Mouse (Mus musculus): ENCODE data around the gene Fbxo9. TPM values are rescaled to one million over a fixed set of nuclear protein-coding genes. Genes with fewer than 3 reads are reported as not detected.

The Fbxo9 gene
- total and polyA plus RNA-seq, 3 experiments = 14.3 to 24.2 (median 18.3) TPM

- Histone ChIP-seq H3K4me3 (replicated peaks in 1 of 3; ENCODE audit: low read depth in 2 of 3, low read length in 2 of 3, poor library complexity in 1 of 3) (no peak overlapping the region), H3K4me1 (ENCODE audit: control insufficient read depth in 1 of 2, insufficient read depth in 2 of 2) (peaks cover 0 to 20% of the 10 kb centered on the region in 2 experiments; a peak in 2 of 4 replicates), H3K4me2 (ENCODE audit: insufficient read depth, low read depth, poor library complexity, severe bottlenecking) (no peak overlapping the region), H3K36me3 (replicated peaks in 1 of 2; ENCODE audit: control insufficient read depth in 1 of 2, insufficient read depth in 1 of 2, low read length in 1 of 2) (peaks cover 0 to 8% of the 10 kb centered on the region in 2 experiments), H3K9ac (ENCODE audit: insufficient read depth, low read depth) (no peak overlapping the region), H3K27ac (ENCODE audit: insufficient read depth, low read depth) (no peak overlapping the region), H3K79me2 (replicated peaks; ENCODE audit: control insufficient read depth, extremely low read depth, insufficient read depth, poor library complexity, severe bottlenecking) (no peaks in the 10 kb centered on the region), H3K9me3 (replicated peaks; ENCODE audit: low read length) (no peaks in the 10 kb centered on the region), H3K27me3 (replicated peaks) (no peaks in the 10 kb centered on the region)
- DNase-seq (ENCODE audit: extremely low read depth) = no peak
- dilution Hi-C loops (cut with MboI; ENCODE audit: extremely low pct_ligation_motif_present, extremely low pct_unique_long_range_greater_than_20kb, low sequenced_read_pairs) = no loop called here
- TF ChIP-seq MAZ (IDR thresholded peaks at IDR 0.05; ENCODE audit: low read depth, low read length) (no peak), POLR2A (IDR thresholded peaks at IDR 0.05; ENCODE audit: low read depth, low read length) (no peak), CHD2 (IDR thresholded peaks at IDR 0.05; ENCODE audit: low read length) (no peak), ZKSCAN1 (IDR thresholded peaks at IDR 0.05; ENCODE audit: borderline replicate concordance, low read depth, low read length) (no peak), MXI1 (IDR thresholded peaks at IDR 0.05; ENCODE audit: low read depth, low read length) (no peak), PAX5 (IDR thresholded peaks at IDR 0.05; ENCODE audit: low read length) (no peak), SMC3 (IDR thresholded peaks at IDR 0.05; ENCODE audit: low read depth, low read length) (no peak), SIN3A (IDR thresholded peaks at IDR 0.05; ENCODE audit: low read length) (no peak), UBTF (IDR thresholded peaks at IDR 0.05; ENCODE audit: low read depth, low read length) (no peak), MAFK (IDR thresholded peaks at IDR 0.05; ENCODE audit: insufficient replicate concordance, low read length) (no peak), E2F4 (IDR thresholded peaks at IDR 0.05; ENCODE audit: insufficient replicate concordance, low read depth, low read length) (no peak), USF1 (IDR thresholded peaks at IDR 0.05; ENCODE audit: low read depth, low read length) (no peak), EP300 (IDR thresholded peaks at IDR 0.05; ENCODE audit: low read length) (no peak), CTCF (conservative IDR thresholded peaks at IDR 0.05 in 1 of 2, IDR thresholded peaks at IDR 0.05 in 1 of 2; ENCODE audit: low read depth in 2 of 2, low read length in 2 of 2) (no peak), JUN (IDR thresholded peaks at IDR 0.05; ENCODE audit: insufficient read depth, low read depth, low read length) (no peak), RAD21 (IDR thresholded peaks at IDR 0.05; ENCODE audit: low read depth, low read length) (no peak), KAT2A (IDR thresholded peaks at IDR 0.05; ENCODE audit: insufficient replicate concordance, low read length) (no peak)
- in situ Hi-C loops (cut with MboI; ENCODE audit: low pct_ligation_motif_present, low pct_unique_long_range_greater_than_20kb, low sequenced_read_pairs) = no loop called here
These were observed 13.1 kb upstream of the Fbxo9 start for GRCm38 (mm10) chr9:78121985-78122384.

GRCm38 (mm10) chr9:78121358-78121757 lies 12.5 kb upstream of the Fbxo9 start:
- no peak for DNase-seq (ENCODE audit: extremely low read depth)
- in situ Hi-C loops (cut with MboI; ENCODE audit: low pct_ligation_motif_present, low pct_unique_long_range_greater_than_20kb, low sequenced_read_pairs) (no loop called here), dilution Hi-C loops (cut with MboI; ENCODE audit: extremely low pct_ligation_motif_present, extremely low pct_unique_long_range_greater_than_20kb, low sequenced_read_pairs) (no loop called here)
- H3K4me1 ChIP-seq (ENCODE audit: control insufficient read depth in 1 of 2, insufficient read depth in 2 of 2) = peaks cover 0 to 20% of the 10 kb centered on the region in 2 experiments; a peak in 2 of 4 replicates
- H3K27me3 ChIP-seq (replicated peaks) = no peaks in the 10 kb centered on the region
- H3K79me2 ChIP-seq (replicated peaks; ENCODE audit: control insufficient read depth, extremely low read depth, insufficient read depth, poor library complexity, severe bottlenecking) = no peaks in the 10 kb centered on the region
- H3K9ac ChIP-seq (ENCODE audit: insufficient read depth, low read depth) = no peak overlapping the region
- no peak overlapping the region for H3K4me3 ChIP-seq (replicated peaks in 1 of 3; ENCODE audit: low read depth in 2 of 3, low read length in 2 of 3, poor library complexity in 1 of 3)
- H3K9me3 ChIP-seq (replicated peaks; ENCODE audit: low read length) = no peaks in the 10 kb centered on the region
- H3K27ac ChIP-seq (ENCODE audit: insufficient read depth, low read depth) = no peak overlapping the region
- H3K36me3 ChIP-seq (replicated peaks in 1 of 2; ENCODE audit: control insufficient read depth in 1 of 2, insufficient read depth in 1 of 2, low read length in 1 of 2) = peaks cover 0 to 11% of the 10 kb centered on the region in 2 experiments
- TF ChIP-seq USF1 (IDR thresholded peaks at IDR 0.05; ENCODE audit: low read depth, low read length) = no peak
- TF ChIP-seq MYC (IDR thresholded peaks at IDR 0.05; ENCODE audit: low read depth, low read length) = no peak
- TF ChIP-seq NRF1 (IDR thresholded peaks at IDR 0.05; ENCODE audit: low read depth, low read length) = no peak
- TF ChIP-seq POLR2A (IDR thresholded peaks at IDR 0.05; ENCODE audit: low read depth, low read length) = no peak
- no peak for TF ChIP-seq ZKSCAN1 (IDR thresholded peaks at IDR 0.05; ENCODE audit: borderline replicate concordance, low read depth, low read length)
- no peak overlapping the region for H3K4me2 ChIP-seq (ENCODE audit: insufficient read depth, low read depth, poor library complexity, severe bottlenecking)

All from CH12.LX (cell line).